In genomic region chr6:17478252-17478651, GRCm38 (mm10) we compare ENCODE assay signal across 28 mouse cellular contexts. TPM values are rescaled to one million over a fixed set of nuclear protein-coding genes. Genes with fewer than 3 reads are reported as not detected.
"Had no signal": no experiment of that assay in that cellular context is flagged by ENCODE, and none has a peak within 500 bp of the region (broad histone marks: within the 10 kb centered on the region; RNA-seq: fewer than 3 reads in every experiment).

No protein-coding gene starts in this region.

- H3K4me2 ChIP-seq: embryonic facial prominence, embryonic 12.5 days; embryonic facial prominence, embryonic 13.5 days; embryonic facial prominence, embryonic 15.5 days; forebrain, embryonic 12.5 days; forebrain, embryonic 13.5 days; forebrain, embryonic 15.5 days had no signal

- H3K9me3 ChIP-seq: embryonic facial prominence, embryonic 10.5 days; embryonic facial prominence, embryonic 12.5 days; embryonic facial prominence, embryonic 13.5 days; embryonic facial prominence, embryonic 15.5 days; forebrain, embryonic 10.5 days; forebrain, embryonic 12.5 days; forebrain, embryonic 13.5 days; forebrain, embryonic 15.5 days had no signal

- H3K36me3 ChIP-seq: embryonic facial prominence, embryonic 10.5 days; embryonic facial prominence, embryonic 12.5 days; embryonic facial prominence, embryonic 13.5 days; embryonic facial prominence, embryonic 15.5 days; forebrain, embryonic 10.5 days; forebrain, embryonic 12.5 days; forebrain, embryonic 15.5 days had no signal

- H3K27ac ChIP-seq: embryonic facial prominence, embryonic 10.5 days; embryonic facial prominence, embryonic 12.5 days; embryonic facial prominence, embryonic 13.5 days; embryonic facial prominence, embryonic 15.5 days; forebrain, embryonic 10.5 days; forebrain, embryonic 12.5 days; forebrain, embryonic 13.5 days; forebrain, embryonic 15.5 days; gastrocnemius, adult 2 months had no signal

- DNase-seq: cerebellum, adult 2 months; cerebellum, adult 8-10 months; cerebellum, adult 9-10 months; cerebellum, adult 9-11 months; cerebellum, postnatal 10 days; cerebellum, postnatal 14 days; cerebellum, postnatal 25 days; cerebellum, postnatal 36 days; embryo, embryonic 11 days; forebrain, postnatal 0 days; gastrocnemius, adult 2 months; gastrocnemius, postnatal 10 days; gastrocnemius, postnatal 14 days; gastrocnemius, postnatal 25 days; gastrocnemius, postnatal 36 days; heart, adult 11 months; heart, adult 18-20 months had no signal

- ATAC-seq: forebrain, embryonic 13.5 days; forebrain, embryonic 14.5 days; forebrain, embryonic 15.5 days; forebrain, embryonic 16.5 days; forebrain, postnatal 0 days had no signal

- H3K4me3 ChIP-seq: embryonic facial prominence, embryonic 10.5 days; embryonic facial prominence, embryonic 12.5 days; embryonic facial prominence, embryonic 13.5 days; embryonic facial prominence, embryonic 15.5 days; erythroblast, embryonic 14.5 days; forebrain, embryonic 10.5 days; forebrain, embryonic 12.5 days; forebrain, embryonic 13.5 days; forebrain, embryonic 15.5 days; gastrocnemius, adult 2 months had no signal

- H3K4me1 ChIP-seq: embryonic facial prominence, embryonic 10.5 days; embryonic facial prominence, embryonic 12.5 days; embryonic facial prominence, embryonic 13.5 days; embryonic facial prominence, embryonic 15.5 days; forebrain, embryonic 13.5 days; forebrain, embryonic 15.5 days had no signal

- H3K9ac ChIP-seq: embryonic facial prominence, embryonic 12.5 days; embryonic facial prominence, embryonic 13.5 days; embryonic facial prominence, embryonic 15.5 days; forebrain, embryonic 12.5 days; forebrain, embryonic 13.5 days; forebrain, embryonic 15.5 days; forebrain, postnatal 0 days had no signal

- H3K27me3 ChIP-seq: embryonic facial prominence, embryonic 12.5 days; embryonic facial prominence, embryonic 13.5 days; embryonic facial prominence, embryonic 15.5 days; forebrain, embryonic 12.5 days; forebrain, embryonic 13.5 days; forebrain, embryonic 15.5 days had no signal

RNA-seq across cellular contexts. Expression of gene Met, which starts 14.7 kb away (rescaled TPM):
- polyA plus RNA-seq: erythroblast, embryonic 14.5 days had no signal
